Mouse (Mus musculus) lung, postnatal 4 days (tissue): ENCODE results near the gene Rsl1d1.

Experiments used
- DNase-seq, 2 experiments: peaks; one replicate each; pipeline ENCODE4 v3.0.0; 2021

Rsl1d1 gene

GRCm38 (mm10) chr16:11154500-11154899 lies 48.6 kb downstream of the Rsl1d1 start:
- no peak for DNase-seq

- DNase-seq = peak; percentile 97 to 100
Measured at GRCm38 (mm10) chr16:11143706-11144483, 59.2 kb downstream of the Rsl1d1 start.
